Mouse (Mus musculus): ENCODE data around the gene Phox2a. TPM values are rescaled to one million over a fixed set of nuclear protein-coding genes. Genes with fewer than 3 reads are reported as not detected.

Phox2a gene
- not detected for polyA plus RNA-seq (2021)

DNA sequence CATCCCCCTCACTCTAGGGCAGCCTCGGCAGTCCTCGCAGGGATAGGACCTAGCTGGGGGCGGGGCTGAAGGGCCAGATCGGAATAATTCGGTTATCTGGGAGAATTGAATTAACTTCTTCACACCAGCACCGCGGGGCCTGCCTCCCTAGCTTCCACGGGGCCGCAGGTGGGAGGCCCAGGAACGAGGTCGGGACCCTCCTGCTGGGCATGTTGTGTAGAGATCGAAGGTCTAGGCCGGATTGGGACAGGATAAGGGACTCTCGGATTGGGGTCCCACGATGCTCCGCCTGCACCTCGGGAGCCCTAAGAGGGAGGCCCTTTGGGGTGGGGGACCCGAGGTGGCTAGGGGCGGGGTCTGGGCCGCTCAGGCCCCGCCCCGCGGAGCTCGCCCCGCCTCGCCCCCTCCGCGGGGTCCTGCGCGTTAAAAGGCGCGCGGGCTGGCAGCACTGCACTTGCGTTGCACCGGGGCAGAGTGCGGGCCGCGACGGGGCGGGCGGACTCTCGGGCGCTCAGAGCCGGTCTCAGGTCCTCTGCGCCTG, at the start of gene Phox2a:
TSS of gene Phox2a (plus strand) at position 453 of the 541 bp plus-strand sequence.
- DNase-seq (ENCODE audit: low read depth, low spot score) (no peak), ATAC-seq (no peak)
- ChIA-PET CTCF (no interaction called here), POLR2A (no interaction called here)
- in situ Hi-C loops (cut with MboI; ENCODE audit: low pct_unique_long_range_greater_than_20kb) = no loop called here
- no peaks in the 10 kb centered on the region for H3K27me3 ChIP-seq
- no peak for TF ChIP-seq CTCF (IDR thresholded peaks at IDR 0.05)

DNA sequence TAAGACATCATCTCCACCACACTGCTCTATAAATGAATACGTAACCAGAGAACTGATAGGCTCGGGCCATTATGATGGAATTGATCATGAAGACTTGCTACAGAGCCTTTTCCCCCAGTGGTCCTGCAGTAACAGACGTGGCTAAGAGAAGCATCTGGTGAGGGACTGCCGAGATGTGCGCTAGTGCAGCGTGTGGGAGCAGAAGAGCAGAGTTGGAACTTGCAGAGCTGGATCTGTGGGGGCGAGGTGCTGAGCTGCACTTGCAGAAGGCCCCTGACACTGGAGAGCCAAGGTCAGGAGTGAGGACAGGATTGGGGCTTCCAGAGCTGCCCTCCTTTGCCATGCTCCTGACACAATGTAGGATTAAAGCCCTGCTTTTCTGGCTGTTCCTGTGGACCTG, 48.1 kb upstream of the Phox2a start:
- ChIA-PET POLR2A (no interaction called here), CTCF (interaction anchor here (1.3 kb wide), 1 partner anchor 15 kb away, joined by 3 read pairs; no protein-coding TSS in a partner anchor)
- ATAC-seq = no peak
- no peak for DNase-seq (ENCODE audit: low read depth, low spot score)
- TF ChIP-seq CTCF (IDR thresholded peaks at IDR 0.05) = no peak
- no peaks in the 10 kb centered on the region for H3K27me3 ChIP-seq
- in situ Hi-C loops (cut with MboI; ENCODE audit: low pct_unique_long_range_greater_than_20kb) = no loop called here

DNA sequence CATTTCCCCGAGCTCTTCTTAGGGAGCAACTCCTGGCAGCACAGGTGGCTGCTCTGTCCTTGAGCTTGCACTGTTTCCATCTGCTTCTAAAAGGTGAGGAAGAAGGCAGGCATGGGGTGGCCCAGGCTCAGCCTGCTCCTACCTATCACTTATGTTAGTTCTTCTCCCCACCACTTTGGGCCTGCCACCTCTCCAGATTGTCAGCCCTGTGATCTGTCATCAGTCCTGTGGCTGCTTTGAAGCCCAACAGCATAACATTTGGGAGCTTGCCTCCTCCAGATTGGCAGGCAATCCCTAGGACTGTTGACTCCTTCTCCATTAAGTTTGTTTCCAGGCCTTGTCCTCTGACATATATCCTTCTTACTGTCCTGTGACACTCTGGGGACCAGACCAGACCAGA, 46.5 kb upstream of the Phox2a start:
- ChIA-PET CTCF (no interaction called here), POLR2A (interaction anchor here (0.6 kb wide), 1 partner anchor 96 kb away, joined by 3 read pairs; no protein-coding TSS in a partner anchor)
- ATAC-seq (no peak), DNase-seq (ENCODE audit: low read depth, low spot score) (no peak)
- in situ Hi-C loops (cut with MboI; ENCODE audit: low pct_unique_long_range_greater_than_20kb) = no loop called here
- H3K27me3 ChIP-seq = no peaks in the 10 kb centered on the region
- no peak for TF ChIP-seq CTCF (IDR thresholded peaks at IDR 0.05)

DNA sequence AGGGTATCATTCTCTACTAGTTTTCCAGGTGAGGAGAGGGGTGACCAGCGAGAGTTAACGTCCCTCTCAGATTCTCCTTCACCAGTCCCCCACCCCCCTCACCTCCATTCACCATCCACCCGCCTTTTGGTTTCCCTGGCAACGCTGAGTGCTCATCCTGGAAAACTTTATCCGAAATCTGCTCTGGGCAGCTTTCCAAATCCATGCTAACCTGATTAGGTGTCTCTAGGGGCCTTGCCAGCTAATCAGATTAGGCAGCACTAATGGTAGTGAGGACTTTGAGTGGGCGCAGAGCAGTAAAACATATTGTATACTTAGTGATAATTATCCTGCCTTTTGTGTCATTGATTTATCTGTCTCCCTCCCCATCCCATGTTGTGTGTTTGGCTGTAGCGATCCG, 45.4 kb upstream of the Phox2a start:
- H3K27me3 ChIP-seq = no peaks in the 10 kb centered on the region
- in situ Hi-C loops (cut with MboI; ENCODE audit: low pct_unique_long_range_greater_than_20kb) = no loop called here
- ATAC-seq = no peak
- DNase-seq (ENCODE audit: low read depth, low spot score) = no peak
- CTCF ChIA-PET = no interaction called here
- POLR2A ChIA-PET = no interaction called here
- TF ChIP-seq CTCF (IDR thresholded peaks at IDR 0.05) = no peak

DNA sequence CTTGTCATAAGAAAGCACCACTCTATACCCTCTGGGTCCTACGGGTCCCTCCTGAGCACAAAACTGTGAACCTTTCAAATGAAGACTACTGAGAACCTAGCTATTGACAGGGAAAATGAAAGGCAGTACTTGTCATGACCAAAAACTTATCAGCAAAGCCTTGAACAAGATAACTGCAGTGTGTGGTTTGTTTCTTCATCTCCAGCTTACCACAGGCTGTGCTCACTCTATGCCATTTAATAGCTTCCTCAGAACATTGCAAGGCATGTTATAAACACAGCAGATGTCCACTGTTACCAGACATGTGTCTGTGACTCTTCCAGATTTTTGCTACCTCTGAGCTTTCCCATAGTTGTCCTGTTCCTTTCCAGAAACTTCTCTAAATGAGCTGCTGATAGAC, 41.1 kb upstream of the Phox2a start:
- ChIA-PET POLR2A (no interaction called here), CTCF (no interaction called here)
- no peak for DNase-seq (ENCODE audit: low read depth, low spot score)
- in situ Hi-C loops (cut with MboI; ENCODE audit: low pct_unique_long_range_greater_than_20kb) = no loop called here
- no peaks in the 10 kb centered on the region for H3K27me3 ChIP-seq
- TF ChIP-seq CTCF (IDR thresholded peaks at IDR 0.05) = no peak
- no peak for ATAC-seq

DNA sequence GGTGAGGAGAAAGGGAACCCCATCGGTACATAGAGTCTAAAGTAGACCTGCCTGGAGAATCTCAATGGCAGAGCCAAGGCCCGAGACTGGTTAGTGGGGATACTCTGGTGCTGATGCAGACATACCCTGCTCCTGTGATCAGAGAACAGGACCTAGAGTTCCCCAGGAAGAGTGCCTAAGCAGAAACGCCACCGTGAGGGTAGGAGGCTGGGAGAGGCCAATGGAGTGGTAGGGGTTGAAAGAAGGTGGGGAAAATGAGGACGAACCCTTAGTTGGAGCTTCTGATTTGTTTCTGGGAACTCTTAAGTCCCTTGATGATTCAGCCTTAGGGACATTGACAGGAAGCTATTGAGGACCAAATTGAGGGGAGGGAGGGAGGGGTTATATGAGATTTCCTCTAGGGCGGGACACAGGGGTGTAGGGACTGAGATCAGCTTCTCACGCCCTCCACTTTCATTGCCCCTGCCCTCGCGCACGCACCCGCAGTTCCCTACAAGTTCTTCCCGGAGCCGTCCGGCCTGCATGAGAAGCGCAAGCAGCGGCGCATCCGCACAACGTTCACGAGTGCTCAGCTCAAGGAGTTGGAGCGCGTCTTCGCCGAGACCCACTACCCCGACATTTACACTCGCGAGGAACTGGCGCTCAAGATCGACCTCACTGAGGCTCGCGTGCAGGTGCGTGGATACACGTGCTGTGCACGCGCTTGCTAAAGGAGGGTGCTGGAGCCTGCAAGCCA, 2.4 kb downstream of the Phox2a start:
- in situ Hi-C loops (cut with MboI; ENCODE audit: low pct_unique_long_range_greater_than_20kb) = no loop called here
- ChIA-PET CTCF (no interaction called here), POLR2A (no interaction called here)
- ATAC-seq = no peak
- no peaks in the 10 kb centered on the region for H3K27me3 ChIP-seq
- no peak for DNase-seq (ENCODE audit: low read depth, low spot score)
- no peak for TF ChIP-seq CTCF (IDR thresholded peaks at IDR 0.05)

DNA sequence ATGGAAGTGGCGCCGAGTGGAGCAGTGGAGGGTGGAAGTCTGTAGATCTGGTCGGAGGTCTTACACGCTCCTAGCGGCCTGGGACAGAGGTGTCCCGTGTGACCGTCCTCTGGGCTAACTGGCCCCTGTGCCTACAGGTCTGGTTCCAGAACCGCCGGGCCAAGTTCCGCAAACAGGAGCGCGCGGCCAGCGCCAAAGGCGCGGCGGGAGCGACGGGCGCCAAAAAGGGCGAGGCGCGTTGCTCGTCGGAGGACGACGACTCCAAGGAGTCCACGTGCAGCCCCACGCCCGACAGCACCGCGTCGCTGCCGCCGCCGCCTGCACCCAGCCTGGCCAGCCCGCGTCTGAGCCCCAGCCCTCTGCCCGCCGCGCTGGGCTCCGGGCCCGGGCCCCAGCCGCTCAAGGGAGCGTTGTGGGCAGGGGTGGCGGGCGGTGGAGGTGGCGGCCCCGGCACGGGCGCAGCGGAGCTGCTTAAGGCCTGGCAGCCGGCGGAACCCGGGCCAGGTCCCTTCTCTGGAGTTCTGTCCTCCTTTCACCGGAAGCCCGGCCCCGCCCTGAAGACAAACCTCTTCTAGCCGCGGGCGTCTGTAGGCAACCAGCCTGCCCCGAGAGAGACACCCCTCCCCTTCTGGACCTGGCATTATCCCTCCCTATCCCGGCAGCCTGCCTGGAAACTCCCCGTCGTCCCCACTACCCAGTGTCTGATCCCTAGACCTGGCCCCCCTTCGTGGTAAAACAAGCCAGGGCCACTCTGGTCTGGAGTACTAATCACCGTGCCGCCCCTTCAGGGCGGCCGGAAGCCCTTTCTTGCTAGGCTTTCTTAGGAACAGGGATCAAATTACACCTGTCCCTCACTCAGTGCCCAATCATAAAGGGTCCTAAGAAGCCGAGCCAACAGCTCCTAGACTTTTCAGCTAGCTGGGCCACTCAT, 3.7 kb downstream of the Phox2a start:
- TF ChIP-seq CTCF (IDR thresholded peaks at IDR 0.05) = no peak
- H3K27me3 ChIP-seq = no peaks in the 10 kb centered on the region
- DNase-seq (ENCODE audit: low read depth, low spot score) = no peak
- CTCF ChIA-PET = no interaction called here
- in situ Hi-C loops (cut with MboI; ENCODE audit: low pct_unique_long_range_greater_than_20kb) = no loop called here
- ATAC-seq = no peak
- POLR2A ChIA-PET = interaction anchor here (0.6 kb wide), 1 partner anchor 13 kb away, joined by 4 read pairs; no protein-coding TSS in a partner anchor

DNA sequence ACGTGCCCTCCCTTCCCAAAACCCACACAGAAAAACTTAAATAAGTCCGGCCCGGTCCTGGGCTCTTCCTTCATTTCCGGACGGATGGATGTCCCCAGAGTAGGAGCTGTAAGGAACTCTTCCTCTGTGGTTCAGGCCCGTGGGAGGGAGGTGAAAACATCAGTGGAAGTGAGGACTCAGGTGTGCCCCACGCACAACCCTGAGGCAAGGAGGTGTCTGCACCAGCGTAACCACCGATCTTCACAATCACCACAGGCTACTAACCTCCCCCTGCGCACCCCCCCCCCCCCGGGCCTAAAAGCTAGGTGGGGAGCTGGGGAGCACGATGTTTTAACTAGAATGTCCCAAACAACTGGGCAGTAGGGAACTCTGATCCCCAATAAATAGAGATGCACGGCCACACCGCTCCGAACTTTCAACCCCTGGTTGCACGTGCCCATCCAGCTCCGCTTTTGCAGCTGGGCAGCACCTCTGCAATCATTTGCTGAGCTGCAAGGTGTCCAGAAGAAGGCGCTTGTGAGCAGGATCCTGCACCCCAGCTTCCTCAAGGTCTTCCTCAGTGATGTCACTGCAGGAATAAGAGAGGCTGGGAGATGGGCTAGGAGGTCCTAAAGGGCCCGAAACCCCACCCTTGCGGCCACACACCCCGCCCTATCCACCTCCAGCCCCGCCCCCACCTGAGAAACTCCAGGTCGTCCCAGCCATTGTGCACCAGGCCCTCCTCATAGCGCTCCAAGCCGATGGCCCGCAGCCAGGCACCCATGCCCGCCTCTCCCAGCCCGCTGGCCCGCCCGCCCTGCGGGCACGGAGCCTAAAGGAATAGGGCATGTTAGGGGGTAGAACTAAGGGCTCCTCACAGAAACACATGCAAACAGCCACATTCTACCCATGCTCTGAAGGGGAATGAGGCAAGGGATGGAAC, 5.0 kb downstream of the Phox2a start:
- in situ Hi-C loops (cut with MboI; ENCODE audit: low pct_unique_long_range_greater_than_20kb) = no loop called here
- ATAC-seq (no peak), DNase-seq (ENCODE audit: low read depth, low spot score) (no peak)
- no peak for TF ChIP-seq CTCF (IDR thresholded peaks at IDR 0.05)
- H3K27me3 ChIP-seq = no peaks in the 10 kb centered on the region
- CTCF ChIA-PET = no interaction called here
- POLR2A ChIA-PET = no interaction called here

DNA sequence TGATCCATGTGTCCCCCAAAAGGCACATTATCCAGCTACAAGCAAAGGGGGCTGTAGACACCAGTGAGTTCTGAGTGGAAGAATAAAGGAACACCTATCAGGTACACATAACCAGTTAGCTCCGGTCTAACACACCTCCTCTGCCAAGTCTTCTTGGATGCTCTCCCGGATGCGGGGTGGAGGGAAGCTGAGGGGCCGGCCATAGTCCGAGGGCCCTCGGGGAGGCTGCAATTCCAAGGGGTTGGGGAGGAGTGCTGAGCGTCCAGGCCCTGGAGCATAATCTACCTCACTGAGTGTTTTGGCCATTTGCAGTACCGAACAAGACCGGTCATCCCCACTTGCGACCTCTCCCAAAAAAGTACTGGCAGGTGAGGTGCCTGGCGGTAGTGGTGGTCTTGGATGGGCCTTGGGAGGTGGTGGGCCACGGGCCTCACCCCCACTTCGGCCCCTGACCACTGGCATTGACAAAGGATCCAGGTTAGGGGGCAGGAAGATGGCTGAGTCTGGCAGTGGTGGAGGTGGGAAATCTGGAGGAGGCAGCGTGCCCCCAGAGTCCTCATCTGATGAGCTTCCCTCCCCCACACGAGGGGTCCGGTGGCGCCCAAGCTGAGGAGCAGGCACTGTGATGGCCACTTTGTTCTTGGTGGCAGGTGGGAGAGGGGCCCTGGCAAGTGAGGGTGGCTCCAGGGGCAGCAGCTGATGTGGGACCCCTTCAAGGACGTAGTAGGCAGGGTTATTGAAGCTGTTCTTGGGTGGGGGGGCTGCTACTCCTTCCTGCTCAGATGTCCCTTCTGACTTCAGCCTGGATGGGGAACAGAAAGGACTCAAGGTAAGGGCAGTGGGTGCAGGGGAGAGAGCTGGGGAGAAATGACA, 5.9 kb downstream of the Phox2a start:
- ChIA-PET POLR2A (no interaction called here), CTCF (no interaction called here)
- TF ChIP-seq CTCF (IDR thresholded peaks at IDR 0.05) = no peak
- ATAC-seq (no peak), DNase-seq (ENCODE audit: low read depth, low spot score) (no peak)
- no peaks in the 10 kb centered on the region for H3K27me3 ChIP-seq
- in situ Hi-C loops (cut with MboI; ENCODE audit: low pct_unique_long_range_greater_than_20kb) = no loop called here
